Mouse (Mus musculus) CH12.LX (cell line): ENCODE measurements around the gene Src. TPM values are rescaled to one million over a fixed set of nuclear protein-coding genes. Genes with fewer than 3 reads are reported as not detected.

ENCODE experiments used
- DNase-seq: peaks from one replicate; pipeline ENCODE4 v3.0.0-alpha.2; 2013; ENCODE audit errors: extremely low read depth
- H3K27ac ChIP-seq: 2 replicates; pipeline ENCODE4 v1.5.1; 2012; ENCODE audit warnings: low read depth, mild to moderate bottlenecking, control low read depth, moderate library complexity; ENCODE audit not compliant: insufficient read depth
- H3K27me3 ChIP-seq: replicated peaks from 2 replicates; pipeline ENCODE3; 2012; ENCODE audit warnings: inconsistent platforms
- H3K36me3 ChIP-seq, 2 experiments: replicated peaks in 1 of 2; 2 replicates each; pipeline versions ENCODE3 to v1.6.1; 2012; ENCODE audit warnings: inconsistent platforms in 1 of 2, low read length in 1 of 2, mild to moderate bottlenecking in 1 of 2, mixed read lengths in 1 of 2, moderate library complexity in 1 of 2; ENCODE audit not compliant: control insufficient read depth in 1 of 2, insufficient read depth in 1 of 2
- H3K4me1 ChIP-seq, 2 experiments: 2 replicates each; pipeline ENCODE4 v1.6.1; 2012; ENCODE audit warnings: inconsistent platforms in 1 of 2, moderate library complexity in 1 of 2; ENCODE audit not compliant: insufficient read depth in 2 of 2, control insufficient read depth in 1 of 2
- H3K4me2 ChIP-seq: 2 replicates; pipeline ENCODE4 v1.6.1; 2012; ENCODE audit warnings: low read depth, mild to moderate bottlenecking, control low read depth; ENCODE audit not compliant: poor library complexity, insufficient read depth, severe bottlenecking
- H3K4me3 ChIP-seq, 3 experiments: fragments of 150-350 bp in 1 of 3; sonication (generic) in 1 of 3; replicated peaks in 1 of 3; 2 replicates each; pipeline versions ENCODE3 to v1.5.1; 2011 to 2012; ENCODE audit warnings: low read depth in 2 of 3, low read length in 2 of 3, mild to moderate bottlenecking in 2 of 3, moderate library complexity in 2 of 3, control low read depth in 1 of 3, improper control_type of control experiment in 1 of 3, inconsistent platforms in 1 of 3, mixed read lengths in 1 of 3; ENCODE audit not compliant: poor library complexity in 1 of 3
- H3K79me2 ChIP-seq: replicated peaks from 2 replicates; pipeline ENCODE4 v1.6.1; 2012; ENCODE audit warnings: mild to moderate bottlenecking, moderate library complexity; ENCODE audit not compliant: control insufficient read depth, poor library complexity, insufficient read depth, severe bottlenecking; ENCODE audit errors: extremely low read depth
- H3K9ac ChIP-seq: 2 replicates; pipeline ENCODE4 v1.6.1; 2012; ENCODE audit warnings: low read depth, mild to moderate bottlenecking, control low read depth, moderate library complexity; ENCODE audit not compliant: insufficient read depth
- H3K9me3 ChIP-seq: replicated peaks from 2 replicates; pipeline ENCODE3; 2012; ENCODE audit warnings: low read length, inconsistent platforms, mixed read lengths
- CHD1 ChIP-seq: IDR thresholded peaks from 2 replicates; pipeline ENCODE4 v1.6.1; 2012; ENCODE audit warnings: low read depth, low read length, improper control_type of control experiment, inconsistent platforms
- CHD2 ChIP-seq: IDR thresholded peaks from 2 replicates; pipeline ENCODE4 v1.6.1; 2011; ENCODE audit warnings: low read length, improper control_type of control experiment
- IRF4 ChIP-seq: IDR thresholded peaks from 2 replicates; pipeline ENCODE4 v1.6.1; 2014; ENCODE audit warnings: low read depth, mild to moderate bottlenecking, inconsistent platforms, low read length, improper control_type of control experiment
- JUN ChIP-seq: IDR thresholded peaks from 2 replicates; pipeline ENCODE4 v1.6.1; 2011; ENCODE audit warnings: low read depth, mild to moderate bottlenecking, low read length, improper control_type of control experiment, moderate library complexity; ENCODE audit not compliant: insufficient read depth
- JUND ChIP-seq: conservative IDR thresholded peaks from 2 replicates; pipeline ENCODE4 v1.6.1; 2011; ENCODE audit warnings: low read depth, low read length, improper control_type of control experiment
- MAFK ChIP-seq: IDR thresholded peaks from 2 replicates; pipeline ENCODE4 v1.6.1; 2011; ENCODE audit warnings: low read length, improper control_type of control experiment; ENCODE audit not compliant: insufficient replicate concordance
- MAX ChIP-seq: IDR thresholded peaks from 2 replicates; pipeline ENCODE4 v1.6.1; 2011; ENCODE audit warnings: low read length, improper control_type of control experiment
- MXI1 ChIP-seq: IDR thresholded peaks from 2 replicates; pipeline ENCODE4 v1.6.1; 2011; ENCODE audit warnings: mild to moderate bottlenecking, low read depth, low read length, improper control_type of control experiment
- MYC ChIP-seq: IDR thresholded peaks from 2 replicates; pipeline ENCODE4 v1.6.1; 2011; ENCODE audit warnings: low read depth, mild to moderate bottlenecking, improper control_type of control experiment, low read length
- NELFE ChIP-seq: IDR thresholded peaks from 2 replicates; pipeline ENCODE4 v1.6.1; 2011; ENCODE audit warnings: low read depth, low read length, improper control_type of control experiment
- NRF1 ChIP-seq: IDR thresholded peaks from 2 replicates; pipeline ENCODE4 v1.6.1; 2014; ENCODE audit warnings: low read depth, mild to moderate bottlenecking, inconsistent platforms, low read length, improper control_type of control experiment, moderate library complexity
- PAX5 ChIP-seq: IDR thresholded peaks from 2 replicates; pipeline ENCODE4 v1.6.1; 2012; ENCODE audit warnings: low read length, inconsistent platforms, mixed read lengths
- POLR2A ChIP-seq: IDR thresholded peaks from 2 replicates; pipeline ENCODE4 v1.6.1; 2011; ENCODE audit warnings: low read depth, mild to moderate bottlenecking, improper control_type of control experiment, low read length
- RCOR1 ChIP-seq: conservative IDR thresholded peaks from 2 replicates; pipeline ENCODE4 v1.6.1; 2012; ENCODE audit warnings: low read depth, mild to moderate bottlenecking, inconsistent platforms, low read length, improper control_type of control experiment
- SIN3A ChIP-seq: IDR thresholded peaks from 2 replicates; pipeline ENCODE4 v1.6.1; 2012; ENCODE audit warnings: low read length, improper control_type of control experiment, inconsistent platforms
- TCF12 ChIP-seq: IDR thresholded peaks from 2 replicates; pipeline ENCODE4 v1.6.1; 2014; ENCODE audit warnings: low read depth, mild to moderate bottlenecking, inconsistent platforms, low read length, improper control_type of control experiment
- UBTF ChIP-seq: IDR thresholded peaks from 2 replicates; pipeline ENCODE4 v1.6.1; 2012; ENCODE audit warnings: low read depth, mild to moderate bottlenecking, inconsistent platforms, low read length, improper control_type of control experiment, moderate library complexity
- ZMIZ1 ChIP-seq: IDR thresholded peaks from 2 replicates; pipeline ENCODE4 v1.6.1; 2012; ENCODE audit warnings: low read depth, mild to moderate bottlenecking, inconsistent platforms, low read length, improper control_type of control experiment
- ZNF384 ChIP-seq: IDR thresholded peaks from 2 replicates; pipeline ENCODE4 v1.6.1; 2012; ENCODE audit warnings: low read depth, low read length, improper control_type of control experiment, inconsistent platforms
- dilution Hi-C: fragments of 300-500 bp; cut with MboI; formaldehyde crosslinking; loops from 2 replicates; pipeline ENCODE4 v1.14.3; 2020; ENCODE audit warnings: low sequenced_read_pairs; ENCODE audit not compliant: extremely low pct_unique_long_range_greater_than_20kb, extremely low pct_ligation_motif_present
- in situ Hi-C: fragments of 300-500 bp; cut with MboI; formaldehyde crosslinking; loops from 3 replicates; pipeline ENCODE4 v1.14.3; 2019; ENCODE audit warnings: low sequenced_read_pairs, low pct_ligation_motif_present, low pct_unique_long_range_greater_than_20kb, mixed read lengths
- polyA plus RNA-seq: library from polyadenylated mRNA; unstranded; fragments of >175 nt; gene quantifications from 2 replicates; pipeline ENCODE4 v1.2.1, GENCODE M21; 2012; ENCODE audit warnings: low read depth; ENCODE audit not compliant: insufficient read length
- total RNA-seq, 2 experiments: library from RNA; depleted of rRNA; stranded (reverse); fragments of 300-350 nt in 1 of 2; fragments of >200 nt in 1 of 2; gene quantifications; 2 replicates each; pipeline ENCODE4 v1.2.3; 2012 to 2014

Src gene
- total and polyA plus RNA-seq, 3 experiments, result 0.20 to 0.37 (median 0.25) TPM

GRCm38 (mm10) chr2:157486981-157487656 lies 68.9 kb downstream of the Src start:
- H3K4me2 ChIP-seq, result no peak overlapping the region
- no peak for TF ChIP-seq NELFE
- TF ChIP-seq JUN, result no peak
- no peak for TF ChIP-seq ZMIZ1
- TF ChIP-seq JUND, result no peak
- TF ChIP-seq UBTF, result no peak
- no peak for TF ChIP-seq CHD1
- no peak for TF ChIP-seq TCF12
- no peak for TF ChIP-seq SIN3A
- TF ChIP-seq ZNF384, result no peak
- no peak for TF ChIP-seq MYC
- TF ChIP-seq IRF4, result no peak
- TF ChIP-seq MXI1, result no peak
- no peak for TF ChIP-seq MAX
- no peak for TF ChIP-seq POLR2A
- no peak for TF ChIP-seq NRF1
- no peak for DNase-seq
- no peaks in the 10 kb centered on the region for H3K4me1 ChIP-seq
- peaks cover 90% of the 10 kb centered on the region for H3K27me3 ChIP-seq
- no peaks in the 10 kb centered on the region for H3K9me3 ChIP-seq
- H3K36me3 ChIP-seq, result no peaks in the 10 kb centered on the region
- no peak overlapping the region for H3K4me3 ChIP-seq
- H3K27ac ChIP-seq, result no peak overlapping the region
- no peaks in the 10 kb centered on the region for H3K79me2 ChIP-seq
- no peak overlapping the region for H3K9ac ChIP-seq
- in situ Hi-C loops (no loop called here), dilution Hi-C loops (no loop called here)

DNA sequence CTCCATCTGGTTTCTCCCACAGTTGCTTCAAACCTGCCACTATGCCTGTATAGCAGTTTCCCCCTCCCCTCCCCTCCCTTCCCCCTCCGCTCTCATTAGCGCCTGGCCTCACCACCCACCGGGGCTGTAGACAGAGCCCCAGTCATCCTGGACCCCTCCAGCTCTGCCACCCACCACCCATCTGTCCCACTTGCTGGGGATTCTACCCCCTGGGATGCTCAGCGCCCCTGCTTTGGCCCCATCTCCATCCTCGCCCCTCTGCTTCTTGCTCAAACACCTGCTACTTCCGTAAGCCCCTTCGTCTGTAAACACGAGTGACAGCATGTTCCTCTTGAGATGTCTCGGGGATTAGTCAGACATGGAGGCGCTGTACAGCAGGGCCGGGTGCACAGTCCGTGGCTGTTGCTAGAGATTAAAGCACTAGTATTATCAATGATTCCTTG lies 69.5 kb downstream of the Src start:
- Histone ChIP-seq H3K9me3 (no peaks in the 10 kb centered on the region), H3K36me3 (no peaks in the 10 kb centered on the region)
- TF ChIP-seq MAFK (no peak), CHD1 (no peak), CHD2 (no peak), PAX5 (no peak), RCOR1 (no peak), JUND (no peak), MYC (no peak), SIN3A (no peak)
- TF ChIP-seq, all 38 proteins: peak for 0
- Histone ChIP-seq H3K4me1 (no peaks in the 10 kb centered on the region), H3K4me3 (no peak overlapping the region), H3K27ac (no peak overlapping the region), H3K4me2 (no peak overlapping the region), H3K9ac (no peak overlapping the region), H3K79me2 (no peaks in the 10 kb centered on the region), H3K27me3 (peaks cover 88% of the 10 kb centered on the region)
- dilution Hi-C loops (no loop called here), in situ Hi-C loops (no loop called here)
- no peak for DNase-seq
